Mouse (Mus musculus) spleen, embryonic (tissue): Measurements from ENCODE around the gene Duoxa2.
"Not testable (repeated sequence)": the region's sequence is repeated elsewhere in the genome, so short reads cannot be mapped to it uniquely, and the experiment has no call there.

ENCODE experiments used
- CTCF ChIA-PET: fragments of 350-600 bp; sonication (Branson Sonifier 250); formaldehyde crosslinking; loops from one replicate; lab custom pipeline; 2022; lab: Charles Lee

Gene Duoxa2

GRCm38 (mm10) chr2:122305097-122305892 is 6.6 kb downstream of the Duoxa2 start:
- CTCF ChIA-PET, result no interaction called here

- CTCF ChIA-PET, result no interaction called here
Measured at GRCm38 (mm10) chr2:122306184-122306583, 7.5 kb downstream of the Duoxa2 start.

GRCm38 (mm10) chr2:122309647-122310046 is 10.9 kb downstream of the Duoxa2 start:
- CTCF ChIA-PET, result interaction anchor here (1.7 kb wide), 1 partner anchor 57 kb away, joined by 3 read pairs; no protein-coding TSS in a partner anchor

- CTCF ChIA-PET, result no interaction called here
Measured at GRCm38 (mm10) chr2:122311561-122311960, 12.9 kb downstream of the Duoxa2 start.

- CTCF ChIA-PET, result no interaction called here
Measured at GRCm38 (mm10) chr2:122312722-122313417, 14.2 kb downstream of the Duoxa2 start.

GRCm38 (mm10) chr2:122313536-122313935 is 14.8 kb downstream of the Duoxa2 start, which contains the start of gene Duoxa1:
TSS of gene Duoxa1 (minus strand) at chr2:122313730.
- CTCF ChIA-PET, result no interaction called here

GRCm38 (mm10) chr2:122315372-122315771 is 16.7 kb downstream of the Duoxa2 start, which contains the start of gene Duox1:
TSS of gene Duox1 (plus strand) at chr2:122315672.
- CTCF ChIA-PET, result no interaction called here

- CTCF ChIA-PET, result no interaction called here
Measured at GRCm38 (mm10) chr2:122317384-122317783, 18.7 kb downstream of the Duoxa2 start.

- CTCF ChIA-PET, result no interaction called here
Measured at GRCm38 (mm10) chr2:122323960-122324359, 25.3 kb downstream of the Duoxa2 start.

GRCm38 (mm10) chr2:122324586-122324985 is 25.9 kb downstream of the Duoxa2 start:
- CTCF ChIA-PET, result no interaction called here

GRCm38 (mm10) chr2:122325361-122325760 is 26.7 kb downstream of the Duoxa2 start:
- CTCF ChIA-PET, result no interaction called here

GRCm38 (mm10) chr2:122327986-122328385 is 29.3 kb downstream of the Duoxa2 start:
- CTCF ChIA-PET, result no interaction called here

GRCm38 (mm10) chr2:122330317-122330716 is 31.6 kb downstream of the Duoxa2 start:
- CTCF ChIA-PET, result not testable (repeated sequence)

- CTCF ChIA-PET, result no interaction called here
Measured at GRCm38 (mm10) chr2:122332222-122332621, 33.5 kb downstream of the Duoxa2 start.

GRCm38 (mm10) chr2:122334170-122334569 is 35.5 kb downstream of the Duoxa2 start:
- CTCF ChIA-PET, result no interaction called here

- CTCF ChIA-PET, result no interaction called here
Measured at GRCm38 (mm10) chr2:122337291-122337690, 38.6 kb downstream of the Duoxa2 start.

- CTCF ChIA-PET, result no interaction called here
Measured at GRCm38 (mm10) chr2:122345106-122345893, 46.6 kb downstream of the Duoxa2 start.

- CTCF ChIA-PET, result not testable (repeated sequence)
Measured at GRCm38 (mm10) chr2:122346164-122346563, 47.5 kb downstream of the Duoxa2 start.

GRCm38 (mm10) chr2:122347257-122347656 is 48.6 kb downstream of the Duoxa2 start:
- CTCF ChIA-PET, result interaction anchor here (0.6 kb wide), 1 partner anchor 362 kb away, joined by 4 read pairs; no protein-coding TSS in a partner anchor

GRCm38 (mm10) chr2:122348531-122349131 is 49.9 kb downstream of the Duoxa2 start:
- CTCF ChIA-PET, result interaction anchor here (0.5 to 0.7 kb wide), 2 partner anchors 13 to 38 kb away, joined by 10 to 11 read pairs; no protein-coding TSS in a partner anchor

GRCm38 (mm10) chr2:122349136-122349785 is 50.6 kb downstream of the Duoxa2 start:
- CTCF ChIA-PET, result interaction anchor here (0.5 to 0.7 kb wide), 2 partner anchors 13 to 37 kb away, joined by 10 to 11 read pairs; no protein-coding TSS in a partner anchor
